Mouse (Mus musculus): ENCODE measurements at regions not wholly inside any gene's neighbourhood (a gene's known extent, or its start where the extent isn't known, plus 50 kb on each side); places are given as distances from the start of the nearest gene placed in this dataset.

DNA sequence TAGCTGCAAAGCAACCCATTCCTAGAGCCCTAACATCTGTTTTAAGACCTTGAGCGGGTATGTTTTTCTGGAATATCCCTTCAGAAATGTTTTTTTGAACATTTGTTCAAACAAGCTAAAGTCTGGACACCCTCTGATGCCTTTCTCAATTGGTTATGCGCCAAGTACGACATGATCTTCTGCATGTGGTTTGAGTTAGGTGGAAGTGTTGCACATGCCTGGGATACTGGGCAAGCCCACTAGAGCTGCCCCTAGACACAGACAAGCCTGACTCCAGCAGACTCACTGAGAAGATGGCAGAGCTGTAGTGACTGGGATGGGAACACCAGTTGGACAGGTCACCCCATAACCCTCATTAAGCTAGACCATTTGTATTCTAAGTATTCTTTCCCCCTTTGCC is 153.2 kb upstream of the Cypt2 start:
- WGBS: 77% methylated on average over 3 of the region's 3 CpGs
- no peak overlapping the region for H3K4me3 ChIP-seq
- H3K9me3 ChIP-seq: no peaks in the 10 kb centered on the region
- H3K27me3 ChIP-seq (ENCODE audit: poor library complexity, severe bottlenecking): peaks cover 99% of the 10 kb centered on the region
- H3K4me1 ChIP-seq: no peaks in the 10 kb centered on the region
- H3K36me3 ChIP-seq (replicated peaks): peaks cover 3% of the 10 kb centered on the region; the same call in 1 of the 2 replicates
- H3K27ac ChIP-seq: no peak overlapping the region
- no peak for DNase-seq (ENCODE audit: extremely low spot score, low spot score)

DNA sequence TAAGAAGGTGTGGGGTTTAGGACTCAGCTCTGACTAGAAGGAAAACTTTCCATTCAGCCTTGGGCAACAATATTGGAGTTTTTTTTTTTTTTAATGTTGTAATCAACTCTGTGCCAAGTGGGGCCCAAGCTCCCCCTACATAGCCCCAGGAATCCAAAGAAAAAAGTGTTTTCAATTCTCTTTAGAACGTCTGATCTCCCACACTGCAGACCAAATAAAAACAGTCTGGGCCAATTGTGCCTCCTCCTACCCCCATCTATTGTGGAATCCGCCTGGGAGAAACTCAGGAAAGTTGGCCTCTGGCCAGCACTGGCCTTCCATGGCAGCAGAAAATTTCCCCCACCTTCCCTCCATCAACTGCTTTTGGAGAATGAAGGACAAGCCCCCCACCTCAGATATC is 133.3 kb upstream of the Cypt2 start:
- H3K27ac ChIP-seq: no peak overlapping the region
- H3K36me3 ChIP-seq (replicated peaks): peaks cover 4% of the 10 kb centered on the region
- WGBS: 28% methylated on average over 2 of the region's 2 CpGs
- H3K4me3 ChIP-seq: no peak overlapping the region
- H3K27me3 ChIP-seq (ENCODE audit: poor library complexity, severe bottlenecking): peaks cover 95% of the 10 kb centered on the region
- no peaks in the 10 kb centered on the region for H3K9me3 ChIP-seq
- DNase-seq (ENCODE audit: extremely low spot score, low spot score): no peak
- H3K4me1 ChIP-seq: peaks cover 7% of the 10 kb centered on the region; the same call in 1 of the 2 replicates

DNA sequence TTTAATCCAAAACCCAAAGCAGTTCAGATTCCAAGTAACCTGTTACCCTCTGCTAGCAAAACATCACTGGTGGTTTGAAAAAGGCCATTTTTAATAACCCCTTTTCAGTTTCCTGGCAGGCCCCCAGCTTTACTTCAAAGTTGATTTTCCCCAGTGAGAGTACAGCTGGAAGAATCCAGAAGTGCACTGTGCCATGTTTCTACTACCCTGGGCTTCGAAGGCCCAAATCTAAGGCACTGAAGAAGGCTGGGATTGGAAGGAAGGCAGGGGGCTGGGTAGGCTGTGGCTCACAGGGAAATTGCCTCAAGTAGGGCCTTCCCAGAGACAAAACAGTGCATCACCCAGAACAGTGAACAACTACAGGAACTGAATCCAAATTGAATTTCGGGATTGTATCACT is 131.6 kb upstream of the Cypt2 start:
- no peak overlapping the region for H3K27ac ChIP-seq
- peaks cover 92% of the 10 kb centered on the region for H3K27me3 ChIP-seq (ENCODE audit: poor library complexity, severe bottlenecking)
- peaks cover 4% of the 10 kb centered on the region for H3K36me3 ChIP-seq (replicated peaks)
- WGBS: 84% methylated on average over 2 of the region's 2 CpGs
- no peak for DNase-seq (ENCODE audit: extremely low spot score, low spot score)
- H3K9me3 ChIP-seq: no peaks in the 10 kb centered on the region
- H3K4me3 ChIP-seq: no peak overlapping the region
- peaks cover 7% of the 10 kb centered on the region; the same call in 1 of the 2 replicates for H3K4me1 ChIP-seq

DNA sequence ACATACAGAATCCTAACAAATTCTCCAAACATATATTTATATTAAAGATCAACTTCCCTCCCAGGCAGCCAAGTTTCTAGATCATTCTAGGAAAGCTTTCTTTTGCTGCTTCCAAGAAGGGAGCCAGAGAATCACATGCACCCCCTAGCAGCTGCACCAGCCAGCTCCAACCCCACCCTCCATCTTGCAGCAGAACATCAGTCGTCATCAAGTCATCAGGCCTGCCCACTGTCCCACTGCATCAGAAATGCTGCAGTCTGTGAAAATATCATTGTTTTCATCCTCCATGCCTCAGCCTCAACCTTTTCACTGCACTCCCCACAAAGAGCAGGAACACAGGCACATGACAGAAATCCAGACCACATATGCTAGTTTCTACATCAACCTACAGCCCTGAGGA is 109.1 kb upstream of the Cypt2 start:
- Histone ChIP-seq H3K27ac (peak overlapping the region; percentile 87), H3K27me3 (ENCODE audit: poor library complexity, severe bottlenecking) (peaks cover 89% of the 10 kb centered on the region)
- whole genome bisulfite sequencing: 46% methylated on average over 1 of the region's 1 CpGs

DNA sequence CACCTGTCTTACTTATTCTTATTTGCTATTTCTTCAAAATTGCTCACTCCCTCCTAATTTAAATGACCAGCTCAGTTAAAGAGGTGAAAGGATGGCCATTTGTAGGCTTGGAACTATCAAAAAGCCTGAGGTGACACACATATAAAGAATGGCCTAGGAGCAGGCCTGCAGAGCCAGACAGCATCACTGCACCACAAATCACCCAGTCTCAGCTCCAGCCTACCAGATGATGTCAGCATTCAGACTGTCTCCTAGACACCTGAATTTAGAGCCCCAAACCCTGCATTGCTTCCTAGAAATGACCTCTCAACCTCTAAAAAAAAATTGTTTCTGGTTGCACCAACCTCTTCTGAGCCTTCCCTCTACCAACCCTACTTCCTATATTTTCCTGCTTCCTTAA is 108.5 kb upstream of the Cypt2 start:
- Histone ChIP-seq H3K27me3 (ENCODE audit: poor library complexity, severe bottlenecking) (peaks cover 94% of the 10 kb centered on the region), H3K36me3 (replicated peaks) (peaks cover 21% of the 10 kb centered on the region), H3K27ac (peak overlapping the region; percentile 87)

More for the DNA sequence above, 109.1 kb upstream of the Cypt2 start:
- peaks cover 27% of the 10 kb centered on the region for H3K36me3 ChIP-seq (replicated peaks)
- no peak for DNase-seq (ENCODE audit: extremely low spot score, low spot score)
- peaks cover 18% of the 10 kb centered on the region for H3K4me1 ChIP-seq
- no peaks in the 10 kb centered on the region for H3K9me3 ChIP-seq
- H3K4me3 ChIP-seq: peak overlapping the region; percentile 50

DNA sequence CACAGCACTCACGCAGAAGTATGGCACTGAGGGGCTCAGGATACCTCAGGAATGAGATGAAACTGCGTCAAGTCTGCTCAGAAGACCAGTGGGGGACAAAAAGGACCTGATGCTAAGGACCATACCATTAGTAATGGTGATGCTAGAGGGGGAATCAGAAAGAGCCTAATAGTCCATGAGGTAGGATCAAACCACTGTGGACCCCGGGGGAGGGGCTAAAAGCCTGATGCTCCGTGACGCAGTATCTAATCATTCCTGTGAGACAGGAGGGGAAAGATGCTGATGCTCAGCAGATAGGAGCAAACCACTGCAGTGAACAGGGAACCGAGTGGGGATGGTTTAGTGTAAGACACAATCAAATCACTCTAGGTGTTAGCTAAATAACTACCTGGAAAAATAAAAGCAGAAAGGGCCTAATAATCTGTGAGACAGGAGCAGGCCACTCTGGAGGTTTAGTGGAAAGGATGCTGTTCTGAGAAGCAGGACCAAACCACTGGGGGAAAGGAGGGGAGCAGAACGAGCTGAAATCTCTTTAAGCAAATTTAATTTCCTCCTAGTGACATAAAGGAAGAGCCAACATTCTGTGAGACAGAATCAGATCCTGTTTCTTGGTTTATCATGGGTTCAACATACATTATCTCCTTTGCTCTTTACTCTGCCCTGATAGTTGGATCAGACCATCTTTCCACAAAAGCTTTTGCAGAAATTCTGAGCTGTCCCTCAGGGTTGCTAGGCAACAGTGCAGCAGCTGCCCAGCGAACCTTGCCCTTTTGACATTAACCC is 107.7 kb upstream of the Cypt2 start:
- Histone ChIP-seq H3K4me1 (peaks cover 18% of the 10 kb centered on the region), H3K27me3 (ENCODE audit: poor library complexity, severe bottlenecking) (peaks cover 95% of the 10 kb centered on the region), H3K27ac (peak overlapping the region; percentile 87), H3K4me3 (peak overlapping the region; percentile 50), H3K9me3 (no peaks in the 10 kb centered on the region), H3K36me3 (replicated peaks) (peaks cover 14% of the 10 kb centered on the region)
- 20% methylated on average over 8 of the region's 8 CpGs for WGBS
- peak; percentile 78 for DNase-seq (ENCODE audit: extremely low spot score, low spot score)

More for the DNA sequence above, 108.5 kb upstream of the Cypt2 start:
- H3K9me3 ChIP-seq: no peaks in the 10 kb centered on the region
- peak overlapping the region; percentile 50 for H3K4me3 ChIP-seq
- peaks cover 18% of the 10 kb centered on the region for H3K4me1 ChIP-seq
- DNase-seq (ENCODE audit: extremely low spot score, low spot score): no peak

DNA sequence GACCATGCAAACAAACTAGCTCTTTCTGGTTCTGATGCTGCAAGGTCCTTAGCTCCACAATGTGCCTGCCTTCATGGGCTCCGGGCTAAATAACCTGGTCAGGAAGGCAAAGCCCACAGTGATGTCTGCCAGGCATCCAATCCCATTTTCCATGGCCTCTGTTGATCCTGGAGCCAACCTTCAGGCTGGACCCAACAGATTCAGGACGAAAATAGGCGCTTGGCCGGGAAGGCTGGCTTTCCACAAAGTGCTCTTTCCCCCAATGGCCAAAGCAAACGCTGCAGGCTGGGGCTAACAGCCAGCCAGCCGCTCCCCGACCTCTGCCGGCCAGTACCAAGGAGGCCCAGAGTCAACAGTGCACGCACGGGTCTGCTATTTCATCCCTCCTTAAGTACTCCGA is 106.3 kb upstream of the Cypt2 start:
- peak overlapping the region; percentile 66 for H3K27ac ChIP-seq
- no peak for DNase-seq (ENCODE audit: extremely low spot score, low spot score)
- 56% methylated on average over 11 of the region's 11 CpGs for WGBS

DNA sequence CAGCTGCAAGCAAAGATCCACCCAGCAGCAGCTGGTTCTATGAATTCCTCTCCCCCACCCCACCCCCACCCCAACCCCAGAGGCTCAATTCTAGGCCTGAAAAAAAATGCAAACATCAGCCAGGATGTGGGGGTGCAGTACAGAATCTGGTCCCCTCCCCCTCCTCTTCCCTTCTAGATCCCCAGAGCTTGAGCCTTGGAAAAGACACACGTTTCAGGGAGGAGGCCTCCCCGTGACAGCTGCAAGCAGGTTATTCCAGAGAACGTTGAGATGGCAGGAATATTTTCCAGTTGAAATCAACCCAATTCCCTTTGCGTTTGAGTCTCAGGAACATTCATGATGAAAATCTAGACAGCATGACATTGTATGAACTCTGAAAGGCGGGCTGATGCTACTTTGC is 86.2 kb upstream of the Cypt2 start:
- Histone ChIP-seq H3K27me3 (ENCODE audit: poor library complexity, severe bottlenecking) (peaks cover 91% of the 10 kb centered on the region), H3K27ac (no peak overlapping the region), H3K4me1 (no peaks in the 10 kb centered on the region), H3K36me3 (replicated peaks) (no peaks in the 10 kb centered on the region), H3K4me3 (no peak overlapping the region), H3K9me3 (no peaks in the 10 kb centered on the region)
- WGBS: 76% methylated on average over 5 of the region's 5 CpGs
- no peak for DNase-seq (ENCODE audit: extremely low spot score, low spot score)

More for the DNA sequence above, 106.3 kb upstream of the Cypt2 start:
- Histone ChIP-seq H3K36me3 (replicated peaks) (peaks cover under 1% of the 10 kb centered on the region), H3K9me3 (no peaks in the 10 kb centered on the region), H3K27me3 (ENCODE audit: poor library complexity, severe bottlenecking) (peaks cover 90% of the 10 kb centered on the region), H3K4me3 (no peak overlapping the region), H3K4me1 (peaks cover 18% of the 10 kb centered on the region)

DNA sequence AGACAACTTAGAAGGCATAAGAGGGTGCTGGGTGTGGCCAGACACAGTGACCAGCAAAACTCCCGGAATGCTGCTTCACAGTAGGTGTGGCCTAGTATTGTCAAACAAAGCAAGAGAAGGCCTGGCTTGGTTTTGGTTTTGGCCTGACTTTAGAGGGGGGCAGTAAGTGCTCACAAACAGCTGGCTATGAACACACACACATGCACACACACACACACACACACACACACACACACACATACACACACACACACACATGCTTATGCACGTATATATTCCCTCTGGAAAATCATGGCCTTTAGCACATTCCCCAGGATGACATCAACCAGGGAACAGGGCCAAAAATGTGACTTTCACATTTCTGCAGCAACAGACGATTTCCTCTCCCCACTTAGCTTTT is 78.6 kb upstream of the Cypt2 start:
- DNase-seq (ENCODE audit: extremely low spot score, low spot score): no peak
- Histone ChIP-seq H3K27ac (no peak overlapping the region), H3K4me1 (no peaks in the 10 kb centered on the region), H3K4me3 (no peak overlapping the region), H3K27me3 (ENCODE audit: poor library complexity, severe bottlenecking) (peaks cover 69% of the 10 kb centered on the region), H3K9me3 (no peaks in the 10 kb centered on the region), H3K36me3 (replicated peaks) (no peaks in the 10 kb centered on the region)
- 75% methylated on average over 3 of the region's 3 CpGs for WGBS

MicroRNA genes in the stretch of these regions (microRNA counts, 519-probe panel; counts per million panel counts)
- microRNA mmu-miR-325: 341 counts per million, percentile 65 among the panel's probes with 10 or more counts

Small RNA genes in the stretch of these regions (microRNA-seq; reads per million reads assigned to microRNA genes)
- gene Mir325: 641 reads per million, percentile 70 among the genes with 10 or more reads in this experiment

All from forebrain, embryonic 10.5 days (tissue).